Mouse (Mus musculus) testis, adult 2 months (tissue): ENCODE data around the gene Pcdh17.

Experiments used
- CTCF ChIP-seq: fragments of 200-500 bp; IDR thresholded peaks from 2 replicates; pipeline ENCODE4 v1.5.1; 2012; ENCODE audit warnings: low read depth, mild to moderate bottlenecking, inconsistent platforms, low read length, moderate library complexity; ENCODE audit not compliant: control insufficient read depth, insufficient read depth, insufficient replicate concordance
- POLR2A ChIP-seq: fragments of 200-500 bp; IDR thresholded peaks from 2 replicates; pipeline ENCODE4 v1.6.1; 2012; ENCODE audit warnings: low read depth, mild to moderate bottlenecking, inconsistent platforms, low read length, moderate library complexity; ENCODE audit not compliant: control insufficient read depth

GRCm38 (mm10) chr14:84477411-84477810 is 34.0 kb downstream of the Pcdh17 start:
- TF ChIP-seq CTCF (no peak), POLR2A (no peak)
